Mouse (Mus musculus): ENCODE measurements around the gene Cds1.

DNA sequence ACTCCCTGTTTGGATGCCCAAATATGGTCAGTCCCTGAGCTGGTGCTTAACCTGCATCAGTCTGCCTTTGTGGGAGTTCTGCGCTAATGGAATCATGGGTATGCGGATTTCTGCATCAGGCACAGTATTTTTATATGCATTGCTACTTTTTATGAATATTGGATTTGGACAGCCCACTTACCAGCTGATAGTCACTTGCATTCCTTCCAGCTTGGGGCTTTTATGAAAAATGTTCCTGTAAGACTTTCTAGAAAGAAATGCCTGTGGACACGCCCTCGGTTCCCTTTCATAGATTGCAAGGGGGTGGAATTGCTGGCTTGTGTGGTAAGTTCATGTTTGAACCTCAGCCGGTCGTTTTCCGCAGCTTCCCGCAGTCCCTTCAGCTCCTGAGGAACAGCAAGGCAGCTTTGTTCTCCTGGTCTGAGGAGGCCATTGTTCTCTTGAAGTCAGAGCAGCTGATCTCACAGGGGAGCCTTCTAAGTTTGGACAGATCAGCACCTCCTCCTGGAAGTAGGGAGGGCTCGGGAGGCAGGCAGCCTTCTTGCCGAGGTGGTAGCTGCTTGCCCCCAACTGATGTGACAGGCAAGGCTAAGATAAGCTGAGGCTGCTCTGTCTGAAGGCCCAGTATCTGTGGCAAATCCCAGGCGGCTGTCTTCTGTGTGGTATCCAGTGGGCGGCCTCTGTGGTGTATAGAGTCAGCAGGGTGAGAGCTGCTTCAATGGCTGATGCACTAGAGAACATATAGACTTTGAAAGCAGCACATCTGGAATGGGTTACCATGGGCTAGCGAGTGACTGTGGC, 60.4 kb downstream of the Cds1 start:
- TF ChIP-seq CTCF (IDR thresholded peaks at IDR 0.05; ENCODE audit: low read depth) (no peak), EP300 (IDR thresholded peaks at IDR 0.05; ENCODE audit: low read depth) (no peak)

Data from liver, embryonic 14.5 days (tissue).